Mouse (Mus musculus): ENCODE results near the gene Usp9x. TPM values are rescaled to one million over a fixed set of nuclear protein-coding genes. Genes with fewer than 3 reads are reported as not detected.
A peak's percentile ranks its signal among the peaks of the same experiment; 100 is the strongest.

Usp9x gene
- polyA plus RNA-seq (2016; fragmentation: Nextera tagmentation; extraction: Ambion mirVana), result 29.1 and 39.2 TPM in 2 replicates

DNA sequence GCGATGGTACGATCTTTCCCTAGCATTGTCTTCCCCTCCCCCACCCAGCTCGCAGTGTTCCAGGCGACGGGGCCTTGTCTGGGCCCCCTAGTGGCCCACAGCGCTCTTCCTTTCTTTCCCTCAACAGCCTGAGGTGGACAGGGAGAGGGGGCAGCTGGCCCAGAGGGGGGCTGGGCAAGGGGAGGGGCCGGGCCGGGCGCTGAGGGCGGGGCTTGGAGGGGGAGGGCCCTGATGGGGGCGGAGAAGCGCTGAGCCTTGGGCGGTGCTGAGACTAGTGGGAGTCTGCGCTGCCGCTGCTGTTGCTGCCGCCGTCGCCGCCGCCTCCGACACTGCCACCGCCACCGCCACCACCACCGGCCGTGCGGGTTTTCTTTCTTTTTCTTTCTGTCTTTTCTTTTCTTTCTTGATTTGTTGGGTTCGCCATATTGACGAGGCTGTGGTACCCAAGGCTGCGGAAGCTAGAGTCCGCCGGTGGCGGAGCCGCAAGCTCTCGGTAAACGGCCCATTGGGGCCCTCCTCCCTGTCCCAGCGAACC, at the start of gene Usp9x:
TSS of gene Usp9x (plus strand) at position 258 of the 535 bp plus-strand sequence.
- 28% methylated on average over 29 of the region's 36 CpGs for WGBS
- peak; percentile 90 for DNase-seq (ENCODE audit: low spot score)
- Histone ChIP-seq H3K4me1 (0 out of 2 replicates have a peak, but pooled peaks cover 7% of the 10 kb centered on the region), H3K27ac (replicated peaks) (peak within 1 kb of the TSS; percentile 95), H3K36me3 (0 out of 2 replicates have a peak, but pooled peaks cover 4% of the 10 kb centered on the region), H3K27me3 (ENCODE audit: low read depth, poor library complexity, severe bottlenecking) (peaks cover 33% of the 10 kb centered on the region), H3K9me3 (replicated peaks) (peaks cover 14% of the 10 kb centered on the region), H3K4me3 (peak within 1 kb of the TSS; percentile 78)

DNA sequence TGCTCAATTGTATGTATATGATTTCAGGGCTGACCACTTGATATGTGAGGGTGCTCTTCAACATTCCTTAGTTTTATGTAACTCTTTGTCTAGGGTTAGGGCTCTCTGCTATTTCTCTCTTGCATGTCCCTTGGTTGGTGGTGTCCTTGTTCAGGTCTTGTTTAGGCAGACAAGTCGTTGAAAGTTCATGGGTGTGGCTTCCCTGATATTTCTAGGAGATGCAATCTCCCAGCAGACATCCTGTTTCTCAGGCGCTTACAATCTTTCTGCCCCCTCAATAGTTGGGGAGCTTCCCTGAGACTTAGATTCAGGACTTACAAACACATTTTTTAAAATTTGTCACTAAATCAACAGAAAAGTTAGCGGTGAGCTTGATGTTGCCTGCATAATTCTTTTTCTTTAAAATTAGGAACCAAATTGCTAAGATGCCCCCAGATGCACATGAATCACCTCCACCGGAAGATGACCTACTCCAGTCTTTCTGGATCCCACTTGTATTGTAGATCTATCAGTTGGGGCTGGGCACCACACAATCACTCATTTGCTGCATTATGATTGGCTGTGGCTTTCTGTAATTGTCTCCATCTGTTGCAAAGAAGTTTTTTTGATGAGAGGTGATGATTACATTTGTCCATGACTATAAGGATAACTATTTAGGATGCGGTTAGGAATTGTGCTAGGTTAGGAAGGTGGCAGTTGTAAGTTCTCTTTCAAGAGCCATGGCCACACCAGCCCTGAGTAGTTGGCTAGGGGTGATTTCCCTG, 48.6 kb upstream of the Usp9x start:
- Histone ChIP-seq H3K27me3 (ENCODE audit: low read depth, poor library complexity, severe bottlenecking) (peaks cover 9% of the 10 kb centered on the region; the same call in 1 of the 2 replicates), H3K9me3 (replicated peaks) (no peaks in the 10 kb centered on the region), H3K36me3 (no peaks in the 10 kb centered on the region), H3K4me3 (no peak overlapping the region), H3K27ac (replicated peaks) (no peak overlapping the region), H3K4me1 (no peaks in the 10 kb centered on the region)
- 91% methylated on average over 5 of the region's 5 CpGs for WGBS
- no peak for DNase-seq (ENCODE audit: low spot score)

- 67% methylated on average over 1 of the region's 1 CpGs for WGBS
- Histone ChIP-seq H3K27me3 (ENCODE audit: low read depth, poor library complexity, severe bottlenecking) (peaks cover 9% of the 10 kb centered on the region; the same call in 1 of the 2 replicates), H3K9me3 (replicated peaks) (no peaks in the 10 kb centered on the region), H3K27ac (replicated peaks) (no peak overlapping the region), H3K4me1 (no peaks in the 10 kb centered on the region), H3K4me3 (no peak overlapping the region), H3K36me3 (no peaks in the 10 kb centered on the region)
- no peak for DNase-seq (ENCODE audit: low spot score)
Observed at GRCm38 (mm10) chrX:13024539-13025202, 46.6 kb upstream of the Usp9x start.

DNA sequence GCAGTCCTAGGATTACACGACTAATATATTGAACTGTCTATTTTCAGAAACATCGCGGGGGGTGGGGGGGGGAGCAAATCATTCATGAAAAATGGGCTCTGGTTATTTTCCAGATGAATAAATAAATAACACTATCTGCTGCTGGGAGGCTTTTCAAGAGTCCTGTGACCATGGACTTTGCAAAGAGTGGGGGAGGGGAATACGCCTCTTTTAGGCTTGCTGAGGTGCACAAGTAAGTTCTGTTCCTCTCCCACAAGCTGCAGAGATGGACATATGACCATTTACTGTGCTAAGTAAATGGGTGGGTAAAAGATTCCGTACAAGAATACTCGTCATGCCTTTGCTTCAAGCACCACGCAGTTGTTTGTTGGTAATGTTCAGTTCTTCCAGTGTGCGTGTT, 46.0 kb upstream of the Usp9x start:
- H3K36me3 ChIP-seq, result no peaks in the 10 kb centered on the region
- 89% methylated on average over 8 of the region's 8 CpGs for WGBS
- H3K4me3 ChIP-seq, result no peak overlapping the region
- H3K9me3 ChIP-seq (replicated peaks), result no peaks in the 10 kb centered on the region
- H3K4me1 ChIP-seq, result no peaks in the 10 kb centered on the region
- H3K27ac ChIP-seq (replicated peaks), result no peak overlapping the region
- DNase-seq (ENCODE audit: low spot score), result no peak
- H3K27me3 ChIP-seq (ENCODE audit: low read depth, poor library complexity, severe bottlenecking), result peaks cover 9% of the 10 kb centered on the region; the same call in 1 of the 2 replicates

DNA sequence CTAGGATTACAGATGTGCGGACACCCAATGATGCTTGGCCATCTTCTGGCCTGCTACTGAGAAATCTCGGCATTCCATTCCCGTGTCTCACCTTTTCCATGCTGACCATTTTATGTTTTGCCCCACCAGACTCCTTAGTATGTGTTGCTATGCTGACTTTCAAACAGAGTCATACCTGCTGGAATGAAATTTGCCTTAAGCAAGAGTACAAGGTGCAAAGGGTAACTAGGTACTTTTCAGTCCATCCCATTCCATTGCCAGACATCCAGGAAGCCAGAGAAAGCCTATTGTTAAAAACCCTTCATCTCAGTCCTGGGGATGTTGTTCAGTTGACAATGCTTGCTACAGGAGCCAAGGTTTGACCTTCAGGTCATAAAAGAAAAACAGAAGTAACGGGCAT, 43.1 kb upstream of the Usp9x start:
- H3K4me1 ChIP-seq, result no peaks in the 10 kb centered on the region
- H3K27ac ChIP-seq (replicated peaks), result no peak overlapping the region
- WGBS, result 88% methylated on average over 4 of the region's 4 CpGs
- DNase-seq (ENCODE audit: low spot score), result no peak
- no peaks in the 10 kb centered on the region for H3K36me3 ChIP-seq
- no peaks in the 10 kb centered on the region for H3K9me3 ChIP-seq (replicated peaks)
- no peak overlapping the region for H3K4me3 ChIP-seq
- peaks cover 16% of the 10 kb centered on the region; the same call in 1 of the 2 replicates for H3K27me3 ChIP-seq (ENCODE audit: low read depth, poor library complexity, severe bottlenecking)

DNA sequence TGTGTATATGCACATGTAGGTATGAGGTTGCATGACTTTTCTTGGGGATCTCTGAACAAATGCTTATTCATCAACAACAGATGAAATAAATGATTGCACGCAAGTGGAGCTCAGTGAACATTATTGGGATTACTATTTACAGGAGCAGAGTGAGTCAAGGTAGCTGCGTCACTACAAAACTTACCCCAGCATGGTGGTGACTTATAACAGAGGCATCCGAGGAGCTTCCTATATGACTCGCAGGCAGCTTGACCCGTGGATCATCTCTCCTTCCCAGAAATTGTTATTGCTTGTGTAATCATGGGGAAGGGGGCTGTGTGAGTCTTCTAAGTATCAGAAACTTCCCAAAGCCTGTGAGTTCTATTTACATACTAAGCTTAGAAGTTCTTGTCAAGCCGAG, 41.3 kb upstream of the Usp9x start:
- no peak for DNase-seq (ENCODE audit: low spot score)
- peaks cover 27% of the 10 kb centered on the region for H3K27me3 ChIP-seq (ENCODE audit: low read depth, poor library complexity, severe bottlenecking)
- H3K4me3 ChIP-seq, result no peak overlapping the region
- 90% methylated on average over 6 of the region's 6 CpGs for WGBS
- no peak overlapping the region for H3K27ac ChIP-seq (replicated peaks)
- H3K9me3 ChIP-seq (replicated peaks), result no peaks in the 10 kb centered on the region
- H3K36me3 ChIP-seq, result no peaks in the 10 kb centered on the region
- no peaks in the 10 kb centered on the region for H3K4me1 ChIP-seq

DNA sequence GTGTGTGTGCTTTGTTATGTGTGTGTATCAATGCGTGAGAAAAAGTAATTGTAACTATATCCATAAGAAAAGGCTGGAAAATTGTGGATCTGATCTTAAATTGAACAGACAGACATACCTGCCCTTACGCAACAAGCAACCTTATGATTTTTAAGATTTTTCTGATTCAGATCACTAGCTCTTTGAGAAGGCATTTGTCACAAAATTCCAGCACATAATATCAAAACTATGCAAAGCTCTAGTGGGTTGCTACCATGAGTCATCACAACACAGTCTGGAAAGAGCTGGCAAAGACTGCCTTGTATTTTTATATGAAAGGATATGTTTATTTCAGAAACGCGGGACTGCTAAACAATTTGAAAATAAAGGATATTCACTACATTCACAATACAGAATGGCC, 34.2 kb upstream of the Usp9x start:
- Histone ChIP-seq H3K27me3 (ENCODE audit: low read depth, poor library complexity, severe bottlenecking) (peaks cover 47% of the 10 kb centered on the region), H3K36me3 (no peaks in the 10 kb centered on the region), H3K27ac (replicated peaks) (no peak overlapping the region), H3K4me3 (no peak overlapping the region), H3K9me3 (replicated peaks) (no peaks in the 10 kb centered on the region), H3K4me1 (no peaks in the 10 kb centered on the region)
- WGBS, result 89% methylated on average over 4 of the region's 4 CpGs
- no peak for DNase-seq (ENCODE audit: low spot score)

- Histone ChIP-seq H3K9me3 (replicated peaks) (no peaks in the 10 kb centered on the region), H3K27me3 (ENCODE audit: low read depth, poor library complexity, severe bottlenecking) (peaks cover 44% of the 10 kb centered on the region), H3K27ac (replicated peaks) (no peak overlapping the region), H3K4me1 (no peaks in the 10 kb centered on the region), H3K36me3 (no peaks in the 10 kb centered on the region), H3K4me3 (no peak overlapping the region)
- DNase-seq (ENCODE audit: low spot score), result no peak
- WGBS, result 54% methylated on average over 3 of the region's 3 CpGs
Observed at GRCm38 (mm10) chrX:13039211-13039610, 32.1 kb upstream of the Usp9x start.

GRCm38 (mm10) chrX:13040391-13040790, 30.9 kb upstream of the Usp9x start:
- Histone ChIP-seq H3K4me1 (no peaks in the 10 kb centered on the region), H3K27me3 (ENCODE audit: low read depth, poor library complexity, severe bottlenecking) (peaks cover 48% of the 10 kb centered on the region), H3K9me3 (replicated peaks) (no peaks in the 10 kb centered on the region), H3K27ac (replicated peaks) (no peak overlapping the region), H3K36me3 (no peaks in the 10 kb centered on the region), H3K4me3 (no peak overlapping the region)
- 60% methylated on average over 1 of the region's 1 CpGs for WGBS
- DNase-seq (ENCODE audit: low spot score), result no peak

DNA sequence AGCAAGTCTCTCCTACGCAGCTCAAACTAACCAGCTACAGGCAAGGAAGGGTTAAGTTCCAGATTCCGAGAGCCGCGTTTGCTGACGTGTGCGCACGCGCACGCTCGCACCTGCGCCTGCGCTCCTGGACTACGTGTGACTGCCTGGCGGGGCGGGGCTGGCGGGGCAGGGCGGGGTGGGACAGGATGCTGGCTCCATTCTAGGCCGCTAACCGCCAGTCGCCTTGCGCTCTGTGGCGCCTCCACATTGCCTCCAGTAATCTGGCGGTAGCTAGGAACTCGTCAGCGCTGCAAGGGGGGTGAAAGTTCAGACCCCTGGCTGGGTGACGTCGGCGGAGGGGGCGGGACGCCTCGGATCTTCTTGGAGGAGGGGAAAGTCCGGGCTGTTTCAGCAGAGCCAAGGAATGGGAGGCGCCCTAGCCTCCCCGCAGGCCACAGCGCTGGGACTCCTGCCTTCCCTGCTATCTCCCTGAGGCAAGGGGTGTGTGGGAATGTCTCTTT, 29.6 kb upstream of the Usp9x start:
- Histone ChIP-seq H3K4me1 (no peaks in the 10 kb centered on the region), H3K4me3 (peak overlapping the region; percentile 55), H3K27me3 (ENCODE audit: low read depth, poor library complexity, severe bottlenecking) (peaks cover 53% of the 10 kb centered on the region), H3K9me3 (replicated peaks) (no peaks in the 10 kb centered on the region), H3K27ac (replicated peaks) (peak overlapping the region; percentile 86), H3K36me3 (no peaks in the 10 kb centered on the region)
- WGBS, result 5% methylated on average over 35 of the region's 35 CpGs
- peak; percentile 90 for DNase-seq (ENCODE audit: low spot score)

- Histone ChIP-seq H3K36me3 (no peaks in the 10 kb centered on the region), H3K27me3 (ENCODE audit: low read depth, poor library complexity, severe bottlenecking) (peaks cover 70% of the 10 kb centered on the region), H3K9me3 (replicated peaks) (no peaks in the 10 kb centered on the region), H3K4me1 (peaks cover 14% of the 10 kb centered on the region), H3K27ac (replicated peaks) (no peak overlapping the region), H3K4me3 (no peak overlapping the region)
- DNase-seq (ENCODE audit: low spot score), result no peak
- 88% methylated on average over 2 of the region's 2 CpGs for WGBS
Observed at GRCm38 (mm10) chrX:13043780-13044179, 27.5 kb upstream of the Usp9x start.

DNA sequence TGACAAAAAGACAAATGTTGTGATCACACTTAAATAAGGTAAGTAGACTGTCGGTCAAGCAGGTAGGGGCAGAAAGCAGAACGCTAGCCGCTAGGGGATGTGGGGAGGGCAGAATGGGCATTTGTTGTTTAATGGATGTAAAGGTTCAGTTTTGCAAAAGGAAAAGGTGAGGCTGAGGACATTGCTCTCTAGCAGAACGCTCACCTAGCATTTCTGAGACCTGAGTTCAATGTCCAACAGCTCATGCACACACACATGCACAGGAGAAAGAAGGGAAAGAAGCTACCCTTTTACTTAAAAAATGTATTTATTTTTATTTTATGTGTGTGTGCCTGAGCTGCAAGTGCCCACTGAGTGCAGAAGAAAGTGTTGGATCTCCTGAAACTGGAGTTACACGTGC, 26.6 kb upstream of the Usp9x start:
- no peaks in the 10 kb centered on the region for H3K36me3 ChIP-seq
- H3K4me3 ChIP-seq, result no peak overlapping the region
- H3K27ac ChIP-seq (replicated peaks), result no peak overlapping the region
- WGBS, result 87% methylated on average over 5 of the region's 5 CpGs
- H3K4me1 ChIP-seq, result peaks cover 14% of the 10 kb centered on the region
- no peak for DNase-seq (ENCODE audit: low spot score)
- no peaks in the 10 kb centered on the region for H3K9me3 ChIP-seq (replicated peaks)
- H3K27me3 ChIP-seq (ENCODE audit: low read depth, poor library complexity, severe bottlenecking), result peaks cover 67% of the 10 kb centered on the region

All from midbrain, embryonic 10.5 days (tissue).